In genomic region chr8:38927867-38928266, GRCm38 (mm10) we compare ENCODE assay signal across 30 mouse cellular contexts.
A peak's percentile ranks its signal among the peaks of the same experiment; 100 is the strongest.
DNase-seq lines count a peak whose midpoint lies in the region; ATAC-seq lines count a peak whose summit lies in the region.
"Had no signal": no experiment of that assay in that cellular context is flagged by ENCODE, and none has a peak within 500 bp of the region (broad histone marks: within the 10 kb centered on the region; RNA-seq: fewer than 3 reads in every experiment).

No protein-coding gene starts in this region.

- H3K9me3 ChIP-seq in hindbrain, embryonic 13.5 days = no peaks in the 10 kb centered on the region
- no peaks in the 10 kb centered on the region for H3K9me3 ChIP-seq in hindbrain, embryonic 12.5 days (replicated peaks)
- H3K9me3 ChIP-seq in forebrain, embryonic 16.5 days (ENCODE audit: control insufficient read depth, low read length) = no peaks in the 10 kb centered on the region
- H3K9me3 ChIP-seq: embryonic facial prominence, embryonic 10.5 days; embryonic facial prominence, embryonic 15.5 days; hindbrain, embryonic 10.5 days; intestine, embryonic 15.5 days; limb, embryonic 10.5 days; limb, embryonic 15.5 days; liver, embryonic 13.5 days; midbrain, embryonic 13.5 days had no signal

- no peak overlapping the region for H3K9ac ChIP-seq in hindbrain, embryonic 13.5 days
- H3K9ac ChIP-seq in hindbrain, embryonic 12.5 days = no peak overlapping the region
- H3K9ac ChIP-seq in forebrain, embryonic 16.5 days (replicated peaks; ENCODE audit: low read depth, low read length) = no peak overlapping the region
- H3K9ac ChIP-seq: embryonic facial prominence, embryonic 15.5 days; intestine, embryonic 15.5 days; limb, embryonic 15.5 days; liver, embryonic 13.5 days; midbrain, embryonic 13.5 days had no signal

- H3K4me3 ChIP-seq in hindbrain, embryonic 13.5 days = no peak overlapping the region
- H3K4me3 ChIP-seq in hindbrain, embryonic 12.5 days = no peak overlapping the region
- no peak overlapping the region for H3K4me3 ChIP-seq in forebrain, embryonic 16.5 days (replicated peaks; ENCODE audit: low read length)
- H3K4me3 ChIP-seq: embryonic facial prominence, embryonic 10.5 days; embryonic facial prominence, embryonic 15.5 days; hindbrain, embryonic 10.5 days; intestine, embryonic 15.5 days; layer of hippocampus, adult 2 months; limb, embryonic 10.5 days; limb, embryonic 15.5 days; liver, embryonic 13.5 days; midbrain, embryonic 13.5 days had no signal

- no peak for ATAC-seq in hindbrain, embryonic 13.5 days (ENCODE audit: low FRiP score)
- no peak for ATAC-seq in hindbrain, embryonic 12.5 days (ENCODE audit: low FRiP score)
- peak; percentile 68 for ATAC-seq in forebrain, embryonic 16.5 days
- ATAC-seq: CD4-positive, CD25-positive, alpha-beta regulatory T cell, adult 4 months; hindbrain, postnatal 0 days; intestine, embryonic 15.5 days; lung, postnatal 0 days had no signal

- H3K4me1 ChIP-seq in hindbrain, embryonic 13.5 days (replicated peaks) = no peaks in the 10 kb centered on the region
- H3K4me1 ChIP-seq in hindbrain, embryonic 12.5 days = no peaks in the 10 kb centered on the region
- peaks cover 3% of the 10 kb centered on the region; the same call in 1 of the 2 replicates for H3K4me1 ChIP-seq in forebrain, embryonic 16.5 days (replicated peaks; ENCODE audit: control insufficient read depth, insufficient read depth, low read length)
- H3K4me1 ChIP-seq: embryonic facial prominence, embryonic 10.5 days; embryonic facial prominence, embryonic 15.5 days; hindbrain, embryonic 10.5 days; intestine, embryonic 15.5 days; limb, embryonic 10.5 days; limb, embryonic 15.5 days; liver, embryonic 13.5 days; midbrain, embryonic 13.5 days had no signal

- peak; percentile 2 to 4 for DNase-seq in right cerebral cortex, adult 2 months (ENCODE audit: low spot score in 2 of 2)
- no peak for DNase-seq in right cerebral cortex, postnatal 4 days
- DNase-seq in testis, postnatal 10 days (ENCODE audit: low spot score) = no peak
- no peak for DNase-seq in left cerebral cortex, adult 18-20 months (ENCODE audit: low spot score in 2 of 2)
- DNase-seq: adrenal gland, postnatal 14 days; cerebellum, adult 18-20 months; cerebellum, postnatal 10 days; heart, postnatal 14 days; kidney, adult 2 months; kidney, postnatal 36 days; liver, embryonic 13.5 days; lung, adult 18-20 months; right cerebral cortex, postnatal 25 days; spleen, adult 18-20 months; thymus, postnatal 4 days had no signal

- H3K27ac ChIP-seq in hindbrain, embryonic 13.5 days = peak overlapping the region; percentile 40; the same call in 1 of the 2 replicates
- no peak overlapping the region for H3K27ac ChIP-seq in hindbrain, embryonic 12.5 days
- H3K27ac ChIP-seq in forebrain, embryonic 16.5 days (ENCODE audit: low read length) = no peak overlapping the region
- H3K27ac ChIP-seq: embryonic facial prominence, embryonic 10.5 days; embryonic facial prominence, embryonic 15.5 days; hindbrain, embryonic 10.5 days; hindbrain, postnatal 0 days; intestine, embryonic 15.5 days; layer of hippocampus, adult 2 months; limb, embryonic 10.5 days; limb, embryonic 15.5 days; liver, embryonic 13.5 days; macrophage; midbrain, embryonic 13.5 days had no signal

- no peaks in the 10 kb centered on the region for H3K27me3 ChIP-seq in hindbrain, embryonic 13.5 days
- H3K27me3 ChIP-seq in hindbrain, embryonic 12.5 days = no peaks in the 10 kb centered on the region
- H3K27me3 ChIP-seq in forebrain, embryonic 16.5 days (replicated peaks; ENCODE audit: control insufficient read depth, insufficient read depth, low read length) = no peaks in the 10 kb centered on the region
- H3K27me3 ChIP-seq: embryonic facial prominence, embryonic 15.5 days; intestine, embryonic 15.5 days; limb, embryonic 15.5 days; liver, embryonic 13.5 days; midbrain, embryonic 13.5 days had no signal

- 53% methylated on average over 3 of the region's 3 CpGs for WGBS in hindbrain, embryonic 13.5 days
- WGBS in hindbrain, embryonic 12.5 days = 77% methylated on average over 3 of the region's 3 CpGs
- WGBS in forebrain, embryonic 16.5 days = 35% methylated on average over 3 of the region's 3 CpGs

- no peak overlapping the region for H3K4me2 ChIP-seq in hindbrain, embryonic 13.5 days
- H3K4me2 ChIP-seq in hindbrain, embryonic 12.5 days (replicated peaks) = no peak overlapping the region
- H3K4me2 ChIP-seq in forebrain, embryonic 16.5 days (ENCODE audit: low read length) = no peak overlapping the region
- H3K4me2 ChIP-seq: embryonic facial prominence, embryonic 15.5 days; intestine, embryonic 15.5 days; limb, embryonic 15.5 days; liver, embryonic 13.5 days; midbrain, embryonic 13.5 days had no signal

- H3K36me3 ChIP-seq in hindbrain, embryonic 13.5 days = no peaks in the 10 kb centered on the region
- H3K36me3 ChIP-seq in hindbrain, embryonic 12.5 days = no peaks in the 10 kb centered on the region
- H3K36me3 ChIP-seq in forebrain, embryonic 16.5 days (ENCODE audit: control insufficient read depth, insufficient read depth) = no peaks in the 10 kb centered on the region
- H3K36me3 ChIP-seq: embryonic facial prominence, embryonic 10.5 days; embryonic facial prominence, embryonic 15.5 days; hindbrain, embryonic 10.5 days; intestine, embryonic 15.5 days; limb, embryonic 10.5 days; limb, embryonic 15.5 days; liver, embryonic 13.5 days; midbrain, embryonic 13.5 days had no signal

Comparison
In these comparisons a context has a peak if more than half of its experiments do, and no peak if none do; other contexts are left out.
1. DNase-seq: peak in right cerebral cortex, adult 2 months (2 of 2); none in right cerebral cortex, postnatal 4 days (single experiment), testis, postnatal 10 days (single experiment) and left cerebral cortex, adult 18-20 months (0 of 2).